Mouse (Mus musculus) hindbrain, postnatal 0 days (tissue): Measurements from ENCODE around the gene Unc93a2. TPM values are rescaled to one million over a fixed set of nuclear protein-coding genes. Genes with fewer than 3 reads are reported as not detected.
A peak's percentile ranks its signal among the peaks of the same experiment; 100 is the strongest.
"Not testable (repeated sequence)": the region's sequence is repeated elsewhere in the genome, so short reads cannot be mapped to it uniquely, and the experiment has no call there.

ENCODE experiments used
- ATAC-seq: fragments of 200-750 bp; cut with Nextera tagmentation; 2 replicates; pipeline ENCODE4 v1.8.0; 2017; ENCODE audit warnings: mild to moderate bottlenecking, moderate TSS enrichment, moderate library complexity
- DNase-seq: peaks from one replicate; pipeline ENCODE4 v3.0.0-alpha.2; 2015; ENCODE audit warnings: low spot score
- H3K27ac ChIP-seq: fragments of 300-500 bp; sonication (generic); 2 replicates; pipeline ENCODE4 v1.5.1; 2014; ENCODE audit warnings: mild to moderate bottlenecking
- H3K27me3 ChIP-seq: fragments of 300-500 bp; sonication (generic); 2 replicates; pipeline ENCODE4 v1.6.1; 2014; ENCODE audit warnings: low read length, mixed read lengths; ENCODE audit not compliant: insufficient read depth
- H3K36me3 ChIP-seq: fragments of 300-500 bp; sonication (generic); 2 replicates; pipeline ENCODE4 v1.6.1; 2014; ENCODE audit warnings: low read length, mixed read lengths; ENCODE audit not compliant: insufficient read depth
- H3K4me1 ChIP-seq: fragments of 300-500 bp; sonication (generic); 2 replicates; pipeline ENCODE4 v1.6.1; 2014; ENCODE audit warnings: antibody characterized with exemption, low read length, mixed read lengths; ENCODE audit not compliant: insufficient read depth
- H3K4me2 ChIP-seq: fragments of 300-500 bp; sonication (generic); 2 replicates; pipeline ENCODE4 v1.6.1; 2014; ENCODE audit warnings: low read depth, mild to moderate bottlenecking, low read length, moderate library complexity, mixed read lengths
- H3K4me3 ChIP-seq: fragments of 300-500 bp; sonication (generic); 2 replicates; pipeline ENCODE4 v1.5.1; 2014; ENCODE audit warnings: low read length
- H3K9ac ChIP-seq: fragments of 300-500 bp; sonication (generic); replicated peaks from 2 replicates; pipeline ENCODE4 v1.6.1; 2014; ENCODE audit warnings: mild to moderate bottlenecking, low read length, moderate library complexity, mixed read lengths
- H3K9me3 ChIP-seq: fragments of 300-500 bp; sonication (generic); 2 replicates; pipeline ENCODE4 v1.6.1; 2016; ENCODE audit warnings: low read length, mixed read lengths
- CTCF ChIP-seq: IDR thresholded peaks from 2 replicates; pipeline ENCODE4 v1.5.1; 2016; ENCODE audit warnings: antibody characterized with exemption, control low read depth, low read depth
- WGBS: fragments of 180-500 bp; shearing (Covaris S2); extraction: QIAGEN DNeasy Blood & Tissue Kit; methylation state at CpG from one replicate; pipeline ENCODE4 v1.1.7; 2014; 5-methylcytosine and 5-hydroxymethylcytosine counted together
- polyA plus RNA-seq: library from polyadenylated mRNA; unstranded; fragments of >200 nt; fragmentation: Nextera tagmentation; extraction: Ambion mirVana; gene quantifications from 2 replicates; pipeline ENCODE4 v1.2.1, GENCODE M21; 2015
- total RNA-seq: library from RNA; depleted of rRNA; stranded (reverse); fragments of >200 nt; gene quantifications from 2 replicates; pipeline ENCODE4 v1.2.3, GENCODE M21; 2014; rRNA removed

Unc93a2 gene
- total RNA-seq (0.18 TPM in 1 of 2 replicates, not detected in the other), polyA plus RNA-seq (0.05 TPM in 1 of 2 replicates, not detected in the other)

- H3K27ac ChIP-seq, DNase-seq, H3K36me3 ChIP-seq, ATAC-seq, H3K27me3 ChIP-seq, H3K9me3 ChIP-seq, H3K4me2 ChIP-seq, H3K9ac ChIP-seq, H3K4me1 ChIP-seq, H3K4me3 ChIP-seq: not testable (repeated sequence)
- WGBS = 74% methylated on average over 3 of the region's 3 CpGs
Observed at GRCm38 (mm10) chr17:7385364-7385763, at the start of gene Unc93a2. TSS of gene Unc93a2 (minus strand) at chr17:7385464.

- H3K36me3 ChIP-seq, H3K4me1 ChIP-seq, H3K9me3 ChIP-seq, ATAC-seq, H3K4me3 ChIP-seq, DNase-seq, H3K4me2 ChIP-seq, H3K27ac ChIP-seq, H3K9ac ChIP-seq, H3K27me3 ChIP-seq: not testable (repeated sequence)
- WGBS = 84% methylated on average over 4 of the region's 4 CpGs
Observed at GRCm38 (mm10) chr17:7434121-7434520, 48.9 kb upstream of the Unc93a2 start.

GRCm38 (mm10) chr17:7430210-7430631 is 45.0 kb upstream of the Unc93a2 start:
- not testable (repeated sequence) for H3K4me1 ChIP-seq, H3K9ac ChIP-seq, H3K36me3 ChIP-seq, H3K4me2 ChIP-seq, H3K9me3 ChIP-seq, DNase-seq, H3K4me3 ChIP-seq, H3K27ac ChIP-seq, H3K27me3 ChIP-seq
- WGBS = 67% methylated on average over 4 of the region's 4 CpGs
- ATAC-seq = peak; percentile 29; the same call in 1 of the 2 replicates

DNA sequence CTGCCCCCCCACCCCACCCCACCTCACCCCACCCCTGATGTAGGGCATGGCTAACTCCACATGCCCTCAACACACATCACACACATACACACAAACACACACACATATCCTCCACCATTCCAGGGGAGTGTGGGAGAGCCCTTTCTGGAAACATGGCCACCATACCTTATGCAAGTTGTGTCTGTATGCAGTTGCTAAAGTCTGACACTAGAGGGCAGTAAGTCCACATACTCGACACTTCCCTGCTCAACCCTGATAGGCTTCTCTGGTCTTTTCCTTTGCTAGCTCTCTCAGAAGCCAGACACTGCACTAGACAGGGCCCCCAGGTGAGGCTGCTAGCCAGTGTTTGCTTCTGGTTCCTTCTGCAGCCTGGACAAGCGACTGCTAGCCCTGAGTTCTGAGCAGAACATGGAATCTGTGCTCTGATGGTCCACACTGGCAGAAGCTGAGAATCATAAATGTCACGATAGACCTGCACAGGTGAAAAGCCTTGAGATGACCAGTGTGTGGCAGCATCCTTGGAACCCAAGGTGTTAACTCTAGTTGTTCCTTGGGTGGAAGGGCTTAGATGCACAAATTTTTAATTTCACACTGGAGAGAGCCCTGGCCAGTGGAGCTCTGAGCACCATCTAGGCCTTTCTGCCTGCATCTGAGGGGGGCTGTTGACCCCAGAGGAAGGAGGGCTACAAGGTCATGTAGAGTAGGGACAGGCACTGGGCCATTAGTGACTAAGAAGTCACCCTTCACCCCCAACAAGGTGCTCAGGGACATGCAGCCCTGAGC is 35.1 kb upstream of the Unc93a2 start:
- DNase-seq (peak; percentile 18), ATAC-seq (peak; percentile 93)
- not testable (repeated sequence) for H3K9ac ChIP-seq, H3K4me3 ChIP-seq, H3K36me3 ChIP-seq, H3K4me1 ChIP-seq, H3K4me2 ChIP-seq, H3K27me3 ChIP-seq, H3K27ac ChIP-seq, H3K9me3 ChIP-seq
- peak; percentile 66 for TF ChIP-seq CTCF
- WGBS = 6% methylated on average over 2 of the region's 3 CpGs

DNA sequence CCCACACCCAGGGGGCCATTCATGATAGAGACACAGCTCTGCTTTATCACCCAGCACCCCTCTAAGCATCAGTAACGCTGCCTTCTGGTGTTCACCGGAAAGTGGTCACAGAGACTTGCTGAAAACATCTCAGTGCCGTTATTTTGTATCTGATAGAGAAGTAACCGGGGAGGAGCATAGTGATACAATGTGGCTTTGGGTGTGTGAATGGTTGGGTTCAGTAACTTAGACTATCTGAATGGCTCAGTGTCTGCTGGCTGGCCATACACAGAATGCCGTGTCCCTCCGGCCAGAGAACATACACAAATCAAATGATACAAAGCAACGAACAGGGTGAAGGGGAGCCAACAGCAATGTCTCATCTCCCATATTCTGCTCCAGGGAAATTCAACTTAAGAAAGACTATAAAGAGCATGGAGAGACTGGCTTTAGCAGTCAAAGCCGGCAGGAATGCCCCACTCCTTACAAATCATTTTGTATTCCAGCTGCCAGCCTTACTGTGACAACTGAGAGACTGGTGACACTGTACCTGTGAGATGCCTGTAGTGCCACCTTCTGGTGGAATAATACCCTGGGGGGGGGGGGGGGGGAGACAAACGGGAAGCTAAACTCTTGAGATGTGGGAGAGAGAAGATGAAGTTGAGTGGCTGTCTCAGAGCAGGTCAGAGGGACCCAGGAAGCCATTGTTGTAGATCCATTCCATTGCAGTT is 29.5 kb upstream of the Unc93a2 start:
- H3K36me3 ChIP-seq, DNase-seq, H3K4me1 ChIP-seq, H3K9ac ChIP-seq, H3K27me3 ChIP-seq, H3K27ac ChIP-seq, H3K4me2 ChIP-seq, H3K4me3 ChIP-seq, H3K9me3 ChIP-seq, ATAC-seq: not testable (repeated sequence)
- whole genome bisulfite sequencing = 81% methylated on average over 7 of the region's 9 CpGs

DNA sequence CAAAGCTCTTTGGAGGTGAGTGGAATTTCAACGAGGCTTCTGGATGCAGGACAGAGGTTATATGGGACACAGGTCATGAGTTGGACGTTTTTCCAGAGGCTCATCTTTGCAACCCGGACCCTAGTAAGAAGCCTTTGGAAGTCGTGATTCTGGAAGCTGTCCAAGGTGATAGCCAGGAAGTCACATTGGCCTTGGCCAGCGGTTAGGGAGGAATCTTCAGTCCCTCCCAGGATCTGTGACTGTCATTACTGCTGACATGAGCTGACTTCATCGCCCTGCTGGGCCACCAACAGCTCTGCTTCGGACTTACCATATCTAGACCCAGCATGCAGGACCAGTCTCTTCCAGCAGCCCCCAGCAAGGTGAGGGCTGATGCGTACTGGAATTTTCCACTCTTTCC is 28.1 kb upstream of the Unc93a2 start:
- not testable (repeated sequence) for H3K9ac ChIP-seq, H3K27ac ChIP-seq, DNase-seq, H3K4me2 ChIP-seq, H3K9me3 ChIP-seq, H3K4me3 ChIP-seq, H3K36me3 ChIP-seq, H3K4me1 ChIP-seq, H3K27me3 ChIP-seq, ATAC-seq
- 78% methylated on average over 8 of the region's 8 CpGs for whole genome bisulfite sequencing

DNA sequence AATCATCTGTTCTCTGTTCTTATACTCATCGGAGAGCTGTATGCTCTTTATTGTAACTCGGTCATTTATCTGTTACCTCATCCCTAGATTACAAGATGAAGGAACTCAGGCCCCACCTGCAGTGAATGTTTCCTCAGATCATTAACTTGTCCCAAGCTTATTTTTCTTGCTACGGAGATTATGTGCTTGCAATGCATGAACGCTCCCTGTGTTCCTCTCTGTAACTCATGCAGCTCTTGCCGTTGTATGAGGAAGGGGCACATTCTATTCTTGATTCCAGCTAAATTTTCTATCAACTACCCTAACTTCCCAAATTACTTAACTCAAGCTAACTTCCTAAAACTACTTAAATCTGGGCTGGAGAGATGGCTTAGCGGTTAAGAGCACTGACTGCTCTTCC is 14.5 kb upstream of the Unc93a2 start:
- not testable (repeated sequence) for DNase-seq, H3K4me1 ChIP-seq, H3K9me3 ChIP-seq, H3K27ac ChIP-seq, H3K4me3 ChIP-seq, ATAC-seq, H3K36me3 ChIP-seq, H3K9ac ChIP-seq, H3K4me2 ChIP-seq, H3K27me3 ChIP-seq
- 76% methylated on average over 6 of the region's 6 CpGs for WGBS

DNA sequence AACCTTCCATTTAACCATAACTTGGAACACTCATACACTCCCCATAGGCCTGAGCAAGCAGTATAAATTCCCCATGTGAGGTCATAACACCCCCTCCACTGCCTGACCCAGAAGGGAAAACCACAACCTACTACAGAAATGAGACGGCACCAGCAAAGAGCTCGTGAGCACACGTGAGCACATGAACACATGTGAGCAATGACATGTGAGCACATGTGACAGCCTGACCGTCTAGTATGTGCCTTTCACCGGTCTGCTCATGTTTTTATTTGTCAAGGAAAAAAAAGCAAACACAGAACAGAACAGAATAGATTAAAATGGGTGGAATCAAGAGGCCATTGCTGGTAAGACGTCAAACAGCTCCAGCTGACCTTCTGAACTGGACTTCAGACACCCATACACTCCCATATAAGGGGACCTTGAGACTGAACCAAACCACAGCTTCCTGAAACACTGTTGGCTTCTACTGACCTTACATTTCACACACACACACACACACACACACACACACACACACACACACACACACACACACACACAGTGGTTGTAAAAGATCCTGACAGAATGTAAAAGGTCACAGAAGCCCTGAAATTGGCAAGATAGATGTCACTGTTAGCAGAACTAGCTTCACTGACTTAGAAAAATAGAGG is 13.1 kb upstream of the Unc93a2 start:
- not testable (repeated sequence) for H3K4me3 ChIP-seq, H3K4me2 ChIP-seq, H3K36me3 ChIP-seq, H3K9ac ChIP-seq, H3K27ac ChIP-seq, H3K27me3 ChIP-seq, DNase-seq, H3K9me3 ChIP-seq, H3K4me1 ChIP-seq, ATAC-seq
- WGBS = 87% methylated on average over 6 of the region's 6 CpGs

DNA sequence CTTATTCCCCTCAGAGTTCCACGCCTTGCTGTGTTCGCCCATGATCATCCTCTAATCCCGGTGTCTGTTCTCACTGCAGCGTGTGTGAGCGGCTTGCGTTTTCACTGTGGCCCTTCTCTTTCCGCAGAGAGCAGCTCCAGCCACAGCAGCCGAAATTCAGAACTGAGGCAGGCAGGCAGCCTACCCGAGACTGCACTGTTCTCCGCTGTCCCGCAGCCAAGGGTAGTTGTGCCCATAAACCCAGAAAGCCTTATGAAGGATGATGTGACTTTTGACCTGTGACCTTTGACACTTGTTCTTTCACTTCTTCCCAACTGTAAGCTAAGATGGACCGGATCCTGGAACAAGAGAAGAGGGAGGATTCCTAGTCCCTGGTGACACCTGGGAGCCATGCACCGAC is 11.8 kb upstream of the Unc93a2 start:
- 73% methylated on average over 8 of the region's 13 CpGs for WGBS
- not testable (repeated sequence) for ATAC-seq

More for the DNA sequence above, 11.8 kb upstream of the Unc93a2 start:
- not testable (repeated sequence) for H3K27me3 ChIP-seq, H3K9ac ChIP-seq, H3K4me1 ChIP-seq, DNase-seq, H3K36me3 ChIP-seq, H3K9me3 ChIP-seq, H3K27ac ChIP-seq, H3K4me2 ChIP-seq, H3K4me3 ChIP-seq
